Mouse (Mus musculus) layer of hippocampus, adult 18-20 months (tissue): ENCODE measurements at regions not wholly inside any gene's neighbourhood (a gene's known extent, or its start where the extent isn't known, plus 50 kb on each side); places are given as distances from the start of the nearest gene placed in this dataset.

Experiments
- DNase-seq, 2 experiments: peaks; one replicate each; pipeline ENCODE4 v3.0.0; 2022; ENCODE audit warnings: low spot score in 2 of 2

- no peak for DNase-seq
Observed at GRCm38 (mm10) chr3:147041201-147041600, 189.0 kb downstream of the Ttll7 start.

DNA sequence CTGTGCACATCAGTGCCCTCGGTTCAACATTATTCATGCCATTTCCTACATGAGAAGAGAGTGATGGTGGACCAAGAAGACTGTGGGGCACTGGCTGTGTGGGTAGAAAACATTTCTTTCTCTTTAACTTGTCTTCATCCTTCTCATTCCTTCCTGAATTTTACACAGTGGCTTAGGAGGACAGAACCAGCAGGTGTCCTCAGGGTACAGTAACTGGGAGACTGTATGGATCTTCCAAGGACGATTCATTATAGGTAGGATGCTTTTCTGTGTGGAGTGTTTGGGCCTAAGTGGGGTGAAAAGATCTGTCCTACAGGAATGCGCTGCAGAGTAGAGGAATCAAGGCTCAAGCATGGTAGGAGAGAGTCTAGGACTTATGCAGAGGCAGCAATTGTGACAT is 190.7 kb downstream of the Ttll7 start:
- no peak for DNase-seq

- DNase-seq: no peak
Observed at GRCm38 (mm10) chr3:147046634-147047033, 194.5 kb downstream of the Ttll7 start.

DNA sequence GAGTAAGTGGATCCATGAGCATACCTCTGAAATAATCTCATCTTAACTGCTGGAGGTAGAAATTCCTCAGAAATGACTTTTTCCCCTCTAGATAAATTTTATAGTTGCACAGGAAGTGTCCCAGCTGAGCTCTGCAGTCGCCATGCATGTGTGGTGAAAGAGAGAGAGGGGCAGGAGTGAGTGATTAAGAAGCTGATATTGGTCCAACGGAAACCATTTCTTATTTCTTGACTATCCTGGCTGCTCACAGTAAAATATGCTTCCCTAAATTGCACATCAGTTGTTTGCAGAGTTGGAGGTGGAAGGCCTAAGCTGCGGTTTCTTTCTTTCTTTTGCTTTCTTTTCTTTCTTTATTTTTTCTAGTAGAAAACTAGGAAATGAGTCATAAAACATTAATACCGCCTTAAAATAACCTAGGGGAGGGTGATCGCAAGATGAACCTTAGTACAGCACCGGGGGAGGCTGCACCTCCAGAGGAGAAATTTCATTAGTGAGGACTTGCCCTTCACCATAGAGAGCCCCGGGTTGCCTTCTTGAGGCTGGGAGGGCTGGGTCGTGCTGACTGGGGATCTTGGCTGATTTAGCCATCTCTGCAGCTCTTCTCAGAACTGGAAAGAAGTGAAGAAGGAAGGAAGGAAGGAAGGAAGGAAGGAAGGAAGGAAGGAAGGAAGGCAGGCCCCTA is 202.1 kb downstream of the Ttll7 start:
- DNase-seq: no peak

DNA sequence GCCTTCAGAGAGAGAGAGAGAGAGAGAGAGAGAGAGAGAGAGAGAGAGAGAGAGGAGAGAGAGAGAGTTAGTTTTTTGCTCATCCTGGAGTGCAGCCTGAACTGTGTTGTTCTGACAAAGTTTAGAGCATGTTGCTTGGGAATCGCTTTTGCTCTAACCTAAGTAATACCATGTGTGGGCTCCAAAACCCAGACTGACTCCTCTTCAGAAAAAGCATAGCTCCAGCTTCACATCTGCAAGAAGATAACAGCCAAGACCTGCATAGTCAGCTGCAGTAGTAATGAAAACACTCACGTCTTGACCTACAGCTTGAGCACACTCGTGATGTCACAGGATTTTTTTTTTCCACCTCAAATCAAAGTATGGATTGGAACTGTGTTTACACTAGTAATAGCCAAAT is 205.7 kb downstream of the Ttll7 start:
- no peak for DNase-seq

DNA sequence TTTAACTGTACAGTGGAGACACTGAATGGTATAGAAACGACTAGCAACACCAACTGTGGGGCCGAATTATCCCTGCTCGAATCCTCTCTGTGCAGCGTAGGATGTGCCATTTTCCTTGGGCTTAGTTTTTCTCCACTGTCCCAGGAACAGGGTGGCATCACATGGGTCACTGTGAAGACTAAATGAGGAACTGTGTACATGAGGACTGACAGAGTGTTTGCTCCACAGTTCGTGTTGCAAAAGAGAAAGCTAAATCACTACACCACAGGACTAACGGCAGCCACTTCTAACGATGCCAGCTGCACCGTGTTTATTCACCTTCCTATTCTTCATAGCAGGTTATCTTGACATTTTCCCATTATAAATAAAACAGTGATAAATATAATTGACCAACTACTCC is 208.5 kb downstream of the Ttll7 start:
- DNase-seq: no peak

GRCm38 (mm10) chr3:147062451-147062850 is 210.3 kb downstream of the Ttll7 start:
- no peak for DNase-seq

DNA sequence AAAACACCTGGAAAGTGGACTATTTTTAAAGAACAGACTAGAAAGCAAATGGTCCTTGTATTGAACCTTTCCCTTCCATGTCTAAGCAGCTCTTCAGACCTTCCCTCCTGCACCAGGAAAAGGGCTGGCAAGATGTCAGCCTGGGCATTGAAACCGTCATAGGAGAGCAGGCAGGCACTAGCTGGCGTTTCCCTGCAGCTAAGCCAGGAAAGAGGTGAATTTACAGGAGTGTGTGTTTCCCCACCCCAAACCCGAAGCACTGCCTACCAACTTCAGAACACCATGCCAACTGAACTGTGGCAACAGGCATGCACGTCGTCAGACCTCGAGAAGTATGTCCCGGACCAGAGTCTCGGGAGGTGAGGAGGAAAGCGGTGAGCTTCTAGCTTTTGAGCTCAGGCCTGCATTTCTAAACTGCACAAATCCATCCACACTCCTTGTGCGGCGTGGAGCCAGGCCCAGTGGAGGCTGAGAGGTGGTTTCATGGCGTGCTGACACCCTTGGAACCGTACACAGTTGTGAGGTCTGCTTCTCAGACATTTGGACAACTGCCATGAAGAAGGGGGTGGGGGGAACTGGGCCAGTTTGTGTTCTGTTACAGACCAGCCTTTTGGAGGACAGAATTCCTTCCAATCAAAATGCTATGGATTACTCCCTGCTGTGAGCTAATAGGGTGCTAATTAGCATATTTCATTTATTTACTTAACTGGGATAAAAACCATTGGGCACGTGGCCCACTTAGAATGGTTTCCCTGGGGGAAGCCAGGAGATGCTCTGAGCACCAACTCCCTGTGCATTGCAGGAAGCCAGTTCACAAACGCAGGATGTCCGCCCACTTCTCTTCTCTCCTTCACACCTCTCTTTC is 211.6 kb downstream of the Ttll7 start:
- DNase-seq: no peak

GRCm38 (mm10) chr3:147064443-147064868 is 212.3 kb downstream of the Ttll7 start:
- DNase-seq: no peak

- no peak for DNase-seq
Observed at GRCm38 (mm10) chr3:147070972-147071371, 218.8 kb downstream of the Ttll7 start.

DNA sequence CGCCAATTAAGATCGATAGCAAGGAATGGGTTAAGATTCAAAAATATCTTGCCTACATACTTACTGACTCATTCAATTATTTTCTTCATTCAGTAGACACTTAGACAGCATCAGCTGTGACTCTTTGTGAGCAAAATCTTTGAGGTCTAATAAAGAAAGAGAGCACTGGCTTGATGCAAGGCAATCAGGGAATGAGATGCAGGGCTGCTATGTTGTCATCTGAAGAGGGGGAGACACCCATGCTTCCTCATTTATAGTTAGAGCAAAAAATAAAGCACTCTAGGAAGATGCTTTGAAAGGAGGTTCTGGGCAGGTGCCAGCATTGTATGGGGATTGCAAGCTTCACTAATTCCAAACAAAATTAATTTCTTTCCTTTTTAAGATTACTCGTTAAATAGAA is 228.0 kb downstream of the Ttll7 start:
- DNase-seq: no peak

DNA sequence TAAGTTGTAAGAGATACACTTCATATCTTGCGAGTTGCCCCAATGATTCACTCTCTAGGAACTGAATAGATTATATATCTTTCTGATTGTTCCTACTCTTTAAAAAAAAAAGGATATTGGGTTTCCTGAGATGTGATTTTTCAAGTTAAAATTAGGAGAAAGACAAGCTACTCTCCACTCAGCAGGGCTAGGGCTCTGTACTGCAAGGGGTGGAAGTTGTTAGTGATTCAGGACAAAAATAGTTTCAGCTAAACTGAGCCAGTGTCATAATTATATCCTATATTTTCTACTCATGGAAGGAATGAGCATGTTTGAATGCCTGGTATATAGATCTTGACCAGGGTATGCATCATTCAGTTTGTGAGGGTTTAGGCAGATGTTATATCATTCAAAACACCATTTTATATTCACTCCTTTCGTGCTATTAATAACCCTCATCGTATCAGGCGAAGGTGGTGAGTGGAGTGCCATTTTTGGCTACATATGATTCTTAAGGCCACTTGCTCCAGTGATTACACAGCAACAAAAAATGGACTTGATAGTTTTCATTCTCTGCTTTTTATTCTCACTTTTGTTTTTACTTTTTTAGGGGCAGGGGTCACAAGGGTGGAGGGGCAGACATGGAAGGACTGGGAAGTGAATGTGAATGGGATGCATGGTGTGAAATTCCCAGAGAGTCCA is 228.7 kb downstream of the Ttll7 start:
- DNase-seq: no peak

DNA sequence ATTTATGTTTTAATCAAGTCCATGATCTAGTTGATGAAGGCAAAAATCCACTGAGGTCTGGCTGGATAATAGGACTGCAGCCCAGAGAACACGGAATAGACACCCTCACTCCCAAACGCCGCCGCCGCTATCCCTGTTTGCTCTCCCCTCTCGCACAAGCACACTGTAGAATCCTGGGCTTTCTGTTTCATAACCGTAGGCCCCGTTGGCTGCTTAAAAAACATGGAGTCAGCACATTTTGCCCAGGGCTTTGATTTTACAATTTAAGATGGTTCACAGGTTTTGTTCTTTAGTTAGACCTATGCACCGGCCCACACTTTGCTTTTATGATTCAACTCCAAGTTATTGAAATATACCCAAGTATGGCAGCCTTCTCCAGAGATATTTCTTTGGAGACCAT is 229.6 kb downstream of the Ttll7 start:
- DNase-seq: no peak

DNA sequence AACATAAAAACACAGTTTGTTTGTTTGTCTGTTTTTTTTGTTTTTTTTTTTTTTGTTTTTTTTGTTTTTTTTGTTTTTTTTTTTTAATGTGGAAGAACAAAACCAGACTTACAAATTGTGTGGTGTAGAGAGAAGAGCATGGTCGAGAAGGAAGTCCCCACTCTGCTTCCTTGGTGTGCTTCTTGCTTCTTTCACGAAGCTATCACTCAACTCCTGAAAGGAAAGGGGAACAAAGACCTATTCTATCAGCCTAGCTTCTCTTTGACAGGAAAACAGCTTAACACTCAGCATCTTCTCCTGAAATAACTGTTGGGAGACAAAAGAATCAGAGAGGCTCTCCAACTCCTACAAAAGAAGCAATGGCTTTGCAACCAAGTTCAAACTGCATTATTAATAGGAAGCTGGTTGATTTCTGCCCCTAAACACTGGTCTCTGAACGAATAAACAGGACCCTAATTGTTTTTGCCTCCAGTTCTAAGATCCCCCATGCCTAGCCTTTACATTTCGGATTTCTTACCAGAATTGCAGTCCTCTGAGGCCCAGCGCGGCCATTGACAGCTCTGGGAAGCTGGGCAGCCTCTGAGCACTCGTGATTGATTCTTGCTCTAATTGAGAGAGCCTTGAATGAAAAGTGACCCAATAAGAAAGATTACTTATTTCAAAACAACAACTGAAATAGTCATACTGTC is 230.2 kb downstream of the Ttll7 start:
- no peak for DNase-seq

- no peak for DNase-seq
Observed at GRCm38 (mm10) chr3:147083374-147083773, 231.2 kb downstream of the Ttll7 start.

GRCm38 (mm10) chr3:147083823-147084222 is 231.7 kb downstream of the Ttll7 start:
- no peak for DNase-seq

DNA sequence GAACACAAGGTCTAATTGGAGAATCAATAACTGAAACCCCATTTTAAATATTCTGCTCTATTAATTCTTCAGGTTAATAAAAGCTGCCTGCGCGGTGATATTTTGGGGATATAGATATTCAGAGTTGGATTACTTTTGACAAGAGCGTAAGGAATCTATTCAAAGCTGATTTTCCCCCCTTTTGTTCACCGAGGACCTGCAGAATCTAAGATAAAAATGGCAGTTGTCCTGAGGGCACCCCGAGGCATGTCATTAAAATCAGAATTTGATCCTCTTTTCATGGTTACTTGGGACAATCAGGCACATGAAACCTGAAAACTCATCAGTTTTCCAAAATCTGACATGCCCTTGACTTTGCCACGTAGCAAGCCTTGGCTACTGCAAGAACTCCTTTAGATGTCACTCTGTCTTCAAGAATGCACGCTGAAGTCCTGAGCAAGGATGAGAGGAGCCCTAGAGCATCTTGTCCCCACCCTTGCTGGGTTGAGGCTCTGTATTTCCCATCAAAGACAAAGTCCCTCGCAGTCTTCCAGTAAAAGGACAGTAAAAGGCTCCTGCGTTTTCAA is 232.5 kb downstream of the Ttll7 start:
- no peak for DNase-seq

DNA sequence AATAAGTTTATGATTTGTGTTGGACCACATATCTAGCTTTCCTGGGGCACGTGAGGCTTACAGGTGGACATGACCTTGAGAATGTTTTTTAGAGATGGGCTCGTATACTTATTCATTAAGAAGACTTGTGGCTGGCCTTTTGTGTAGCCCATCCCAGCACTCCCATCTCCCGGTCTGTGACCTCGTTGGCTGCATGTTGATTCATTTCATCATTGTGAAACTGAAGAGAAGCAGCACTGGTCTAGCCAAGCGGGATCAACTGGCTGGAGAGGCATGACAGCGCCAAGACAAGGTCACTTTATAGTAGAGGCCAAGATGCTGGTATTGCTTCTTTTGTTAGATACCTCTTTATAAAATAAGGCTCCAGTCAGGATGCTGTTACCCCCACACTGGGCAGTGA is 236.0 kb downstream of the Ttll7 start:
- no peak for DNase-seq

GRCm38 (mm10) chr3:147089716-147090115 is 237.5 kb downstream of the Ttll7 start:
- DNase-seq: no peak

DNA sequence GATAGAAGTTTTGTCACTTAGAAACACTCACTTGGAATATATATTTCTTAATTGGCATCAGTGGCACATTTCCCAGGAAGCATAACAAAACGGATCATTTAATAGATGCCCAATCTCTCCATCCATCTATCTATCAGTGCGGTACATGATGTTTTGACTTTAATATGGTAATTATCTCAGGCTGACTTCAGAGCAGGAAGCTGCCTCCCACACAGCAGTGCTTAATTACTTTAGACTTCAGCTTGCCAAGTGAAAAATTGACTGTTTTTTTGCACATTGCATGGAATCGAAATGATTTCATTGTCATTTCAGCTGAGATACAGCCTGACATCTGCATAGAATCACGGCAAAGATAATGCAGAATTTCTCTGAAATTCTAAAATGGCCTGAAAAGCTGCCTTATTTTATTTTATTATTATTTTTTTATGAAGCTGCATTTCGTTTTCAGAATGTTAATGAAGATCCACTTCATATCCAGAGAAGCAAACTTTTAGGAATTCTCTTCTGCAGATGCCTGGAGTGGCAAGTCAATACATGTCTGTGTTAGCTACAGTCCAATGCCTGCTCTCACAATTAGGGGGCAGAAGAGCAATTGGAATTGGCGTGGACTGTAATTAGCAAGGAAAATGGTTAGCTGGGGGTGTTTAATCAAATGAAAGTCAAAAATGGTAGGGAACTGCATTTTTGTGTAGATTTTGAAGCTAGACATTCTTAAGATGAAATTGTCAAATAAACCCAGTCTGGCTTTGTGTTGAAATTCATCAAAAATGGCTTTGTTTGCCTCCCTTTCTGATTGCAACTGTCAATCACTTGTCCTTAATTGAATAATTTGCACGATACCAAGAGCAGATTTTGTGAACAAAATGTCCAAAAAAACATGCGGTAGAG is 240.3 kb downstream of the Ttll7 start:
- peak; percentile 17 to 43 for DNase-seq
